Mouse (Mus musculus) limb, embryonic 10.5 days (tissue): ENCODE data around the gene Nup205. TPM values are rescaled to one million over a fixed set of nuclear protein-coding genes. Genes with fewer than 3 reads are reported as not detected.

Experiments
- DNase-seq: peaks from one replicate; pipeline ENCODE4 v3.0.0-alpha.2; 2017; ENCODE audit warnings: low spot score
- H3K27ac ChIP-seq: fragments of 300-500 bp; sonication (generic); 2 replicates; pipeline ENCODE4 v1.5.1; 2016; ENCODE audit warnings: mild to moderate bottlenecking
- H3K27me3 ChIP-seq: fragments of 300-500 bp; sonication (generic); 2 replicates; pipeline ENCODE4 v1.6.1; 2016; ENCODE audit warnings: low read depth, mild to moderate bottlenecking; ENCODE audit not compliant: poor library complexity, severe bottlenecking
- H3K36me3 ChIP-seq: fragments of 300-500 bp; sonication (generic); 2 replicates; pipeline ENCODE4 v1.6.1; 2016; ENCODE audit warnings: mild to moderate bottlenecking, moderate library complexity
- H3K4me1 ChIP-seq: fragments of 300-500 bp; sonication (generic); 2 replicates; pipeline ENCODE4 v1.6.1; 2016
- H3K4me3 ChIP-seq: fragments of 300-500 bp; sonication (generic); 2 replicates; pipeline ENCODE4 v1.5.1; 2016; ENCODE audit warnings: mild to moderate bottlenecking, moderate library complexity
- H3K9me3 ChIP-seq: fragments of 300-500 bp; sonication (generic); replicated peaks from 2 replicates; pipeline ENCODE4 v1.6.1; 2016; ENCODE audit warnings: mild to moderate bottlenecking
- WGBS: fragments of 180-500 bp; shearing (Covaris S2); methylation state at CpG from one replicate; pipeline ENCODE4 v1.1.7; 2016; 5-methylcytosine and 5-hydroxymethylcytosine counted together
- polyA plus RNA-seq: library from polyadenylated mRNA; unstranded; fragments of >200 nt; fragmentation: Nextera tagmentation; extraction: Ambion mirVana; gene quantifications from 2 replicates; pipeline ENCODE4 v1.2.1, GENCODE M21; 2016

The Nup205 gene
- polyA plus RNA-seq, 1 experiment from 2014 or later = 59.6 TPM

- Histone ChIP-seq H3K9me3 (no peaks in the 10 kb centered on the region), H3K4me1 (peaks cover 25% of the 10 kb centered on the region), H3K27ac (peak overlapping the region; percentile 93; the same call in 1 of the 2 replicates), H3K36me3 (peaks cover 2% of the 10 kb centered on the region; the same call in 1 of the 2 replicates), H3K27me3 (no peaks in the 10 kb centered on the region), H3K4me3 (peak overlapping the region; percentile 81)
- no peak for DNase-seq
- 38% methylated on average over 5 of the region's 5 CpGs for WGBS
These were observed 76.3 kb downstream of the Nup205 start for GRCm38 (mm10) chr6:35253474-35253873.

- DNase-seq = no peak
- H3K4me1 ChIP-seq = peaks cover 25% of the 10 kb centered on the region
- no peaks in the 10 kb centered on the region for H3K9me3 ChIP-seq
- H3K36me3 ChIP-seq = peaks cover 2% of the 10 kb centered on the region; the same call in 1 of the 2 replicates
- H3K4me3 ChIP-seq = peak overlapping the region; percentile 81
- WGBS = 49% methylated on average over 9 of the region's 9 CpGs
- no peaks in the 10 kb centered on the region for H3K27me3 ChIP-seq
- H3K27ac ChIP-seq = peak overlapping the region; percentile 72
These were observed 77.1 kb downstream of the Nup205 start for GRCm38 (mm10) chr6:35254136-35254904.

GRCm38 (mm10) chr6:35255017-35255416 is 77.8 kb downstream of the Nup205 start:
- DNase-seq = no peak
- peak overlapping the region; percentile 72; the same call in 1 of the 2 replicates for H3K27ac ChIP-seq
- H3K9me3 ChIP-seq = no peaks in the 10 kb centered on the region
- H3K36me3 ChIP-seq = peaks cover 2% of the 10 kb centered on the region; the same call in 1 of the 2 replicates
- 86% methylated on average over 12 of the region's 12 CpGs for WGBS
- H3K4me1 ChIP-seq = peaks cover 25% of the 10 kb centered on the region
- no peaks in the 10 kb centered on the region for H3K27me3 ChIP-seq
- H3K4me3 ChIP-seq = peak overlapping the region; percentile 81

GRCm38 (mm10) chr6:35256691-35257090 is 79.5 kb downstream of the Nup205 start:
- H3K36me3 ChIP-seq = peaks cover 15% of the 10 kb centered on the region
- DNase-seq = no peak
- H3K27me3 ChIP-seq = no peaks in the 10 kb centered on the region
- H3K4me1 ChIP-seq = peaks cover 25% of the 10 kb centered on the region
- no peak overlapping the region for H3K4me3 ChIP-seq
- WGBS = 92% methylated on average over 7 of the region's 7 CpGs
- no peaks in the 10 kb centered on the region for H3K9me3 ChIP-seq
- H3K27ac ChIP-seq = no peak overlapping the region

- no peaks in the 10 kb centered on the region for H3K9me3 ChIP-seq
- no peak overlapping the region for H3K27ac ChIP-seq
- H3K27me3 ChIP-seq = no peaks in the 10 kb centered on the region
- no peak for DNase-seq
- WGBS = 87% methylated on average over 13 of the region's 13 CpGs
- H3K4me1 ChIP-seq = peaks cover 22% of the 10 kb centered on the region
- H3K36me3 ChIP-seq = peaks cover 25% of the 10 kb centered on the region
- no peak overlapping the region for H3K4me3 ChIP-seq
These were observed 80.5 kb downstream of the Nup205 start for GRCm38 (mm10) chr6:35257626-35258190.

GRCm38 (mm10) chr6:35258922-35259321 is 81.7 kb downstream of the Nup205 start:
- Histone ChIP-seq H3K4me1 (peaks cover 15% of the 10 kb centered on the region), H3K27ac (no peak overlapping the region), H3K27me3 (no peaks in the 10 kb centered on the region), H3K36me3 (peaks cover 37% of the 10 kb centered on the region), H3K4me3 (no peak overlapping the region), H3K9me3 (no peaks in the 10 kb centered on the region)
- DNase-seq = no peak
- WGBS = 98% methylated on average over 2 of the region's 2 CpGs

- H3K36me3 ChIP-seq = peaks cover 41% of the 10 kb centered on the region
- no peaks in the 10 kb centered on the region for H3K27me3 ChIP-seq
- no peak for DNase-seq
- no peaks in the 10 kb centered on the region for H3K9me3 ChIP-seq
- 78% methylated on average over 5 of the region's 5 CpGs for WGBS
- no peak overlapping the region for H3K27ac ChIP-seq
- peaks cover 9% of the 10 kb centered on the region for H3K4me1 ChIP-seq
- H3K4me3 ChIP-seq = no peak overlapping the region
These were observed 82.3 kb downstream of the Nup205 start for GRCm38 (mm10) chr6:35259526-35259925.

- H3K27ac ChIP-seq = no peak overlapping the region
- no peaks in the 10 kb centered on the region for H3K4me1 ChIP-seq
- no peaks in the 10 kb centered on the region for H3K27me3 ChIP-seq
- no peaks in the 10 kb centered on the region for H3K9me3 ChIP-seq
- no peak overlapping the region for H3K4me3 ChIP-seq
- 91% methylated on average over 7 of the region's 7 CpGs for WGBS
- peaks cover 41% of the 10 kb centered on the region for H3K36me3 ChIP-seq
- no peak for DNase-seq
These were observed 83.3 kb downstream of the Nup205 start for GRCm38 (mm10) chr6:35260531-35260930.

- H3K4me1 ChIP-seq = no peaks in the 10 kb centered on the region
- no peak overlapping the region for H3K27ac ChIP-seq
- WGBS = 90% methylated on average over 15 of the region's 15 CpGs
These were observed 88.5 kb downstream of the Nup205 start for GRCm38 (mm10) chr6:35265580-35266278.

GRCm38 (mm10) chr6:35268711-35269110 is 91.5 kb downstream of the Nup205 start:
- H3K27me3 ChIP-seq = no peaks in the 10 kb centered on the region
- H3K4me3 ChIP-seq = no peak overlapping the region
- H3K4me1 ChIP-seq = 0 out of 2 replicates have a peak, but pooled peaks cover 1% of the 10 kb centered on the region
- H3K27ac ChIP-seq = no peak overlapping the region
- H3K36me3 ChIP-seq = peaks cover 15% of the 10 kb centered on the region
- no peak for DNase-seq
- 95% methylated on average over 13 of the region's 13 CpGs for WGBS
- H3K9me3 ChIP-seq = no peaks in the 10 kb centered on the region

More at GRCm38 (mm10) chr6:35265580-35266278, 88.5 kb downstream of the Nup205 start:
- H3K36me3 ChIP-seq = peaks cover 45% of the 10 kb centered on the region
- no peak overlapping the region for H3K4me3 ChIP-seq
- H3K27me3 ChIP-seq = no peaks in the 10 kb centered on the region
- no peak for DNase-seq
- no peaks in the 10 kb centered on the region for H3K9me3 ChIP-seq

- 81% methylated on average over 13 of the region's 13 CpGs for WGBS
- no peak overlapping the region for H3K4me3 ChIP-seq
- DNase-seq = no peak
These were observed 92.4 kb downstream of the Nup205 start for GRCm38 (mm10) chr6:35269643-35270042.

GRCm38 (mm10) chr6:35271094-35271855 is 94.1 kb downstream of the Nup205 start:
- Histone ChIP-seq H3K36me3 (peaks cover 4% of the 10 kb centered on the region), H3K27me3 (no peaks in the 10 kb centered on the region), H3K9me3 (no peaks in the 10 kb centered on the region), H3K4me3 (no peak overlapping the region), H3K4me1 (0 out of 2 replicates have a peak, but pooled peaks cover 3% of the 10 kb centered on the region), H3K27ac (no peak overlapping the region)
- no peak for DNase-seq
- WGBS = 92% methylated on average over 12 of the region's 12 CpGs

More at GRCm38 (mm10) chr6:35269643-35270042, 92.4 kb downstream of the Nup205 start:
- Histone ChIP-seq H3K27ac (no peak overlapping the region), H3K4me1 (0 out of 2 replicates have a peak, but pooled peaks cover 3% of the 10 kb centered on the region), H3K36me3 (peaks cover 9% of the 10 kb centered on the region), H3K27me3 (no peaks in the 10 kb centered on the region), H3K9me3 (no peaks in the 10 kb centered on the region)
